Mouse (Mus musculus) activated CD4-positive, CD25-positive, alpha-beta regulatory T cell, adult 4 months (primary cell): ENCODE measurements around the gene Grsf1. TPM values are rescaled to one million over a fixed set of nuclear protein-coding genes. Genes with fewer than 3 reads are reported as not detected.

ENCODE experiments used
- ATAC-seq: one replicate; pipeline ENCODE4 v1.8.0; 2017
- polyA plus RNA-seq, 2 experiments: library from polyadenylated mRNA; unstranded; fragments of 100-300 nt; shearing (Covaris generic); gene quantifications; one replicate each; pipeline ENCODE4 v1.2.1; 2017

Grsf1 gene
- 1 to 10 TPM; 7.7 to 9.0 TPM for polyA plus RNA-seq

DNA sequence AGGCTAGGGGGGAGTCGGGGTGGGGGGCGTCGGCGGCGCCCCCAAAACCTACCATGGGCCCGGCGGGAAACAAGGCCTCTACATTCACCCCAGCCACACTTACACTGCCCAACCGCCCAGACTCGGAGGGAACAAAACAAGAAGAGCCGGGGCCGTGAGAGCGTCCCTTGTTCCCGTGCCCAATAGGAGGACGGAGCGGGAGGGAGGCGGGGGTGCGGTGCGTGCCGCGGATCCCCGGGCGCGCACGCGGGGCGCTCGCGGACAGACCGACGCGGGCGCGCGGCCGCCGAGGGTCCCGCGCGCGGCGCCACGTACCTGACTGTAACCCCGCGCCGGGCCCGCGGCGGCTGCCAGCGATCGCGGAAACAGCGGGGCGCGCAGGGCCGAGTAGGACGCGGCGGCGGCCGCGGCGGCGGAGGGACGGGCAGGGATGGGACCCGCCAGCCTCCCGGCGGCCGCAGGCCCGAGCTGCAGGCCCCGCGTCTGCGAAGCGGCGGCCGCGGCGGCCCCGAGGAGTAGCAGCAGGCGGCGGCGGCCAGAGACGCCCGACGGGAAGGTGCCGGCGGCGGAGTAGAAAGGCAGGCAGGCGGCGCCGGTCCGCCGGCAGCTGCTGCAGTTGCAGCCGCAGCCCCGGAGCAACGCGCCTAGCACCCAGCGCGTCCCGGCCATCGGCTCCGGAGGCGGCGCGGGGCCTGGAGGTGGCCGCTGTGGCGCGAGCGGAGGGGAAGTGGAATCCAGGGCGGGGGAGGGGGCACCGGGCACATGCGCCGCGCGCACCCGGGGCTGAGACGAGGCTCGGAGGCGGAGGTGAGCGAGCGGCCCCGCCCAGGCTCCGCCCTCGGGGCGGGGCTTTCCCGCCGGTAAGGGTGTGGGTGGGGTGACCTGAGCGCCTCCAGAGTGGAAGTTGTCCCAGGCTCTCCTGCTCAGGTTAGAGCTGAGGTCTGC is at the start of gene Grsf1:
Grsf1 (minus strand) TSS at position 729 of the 945 bp plus-strand sequence.
- ATAC-seq = peak; percentile 86

DNA sequence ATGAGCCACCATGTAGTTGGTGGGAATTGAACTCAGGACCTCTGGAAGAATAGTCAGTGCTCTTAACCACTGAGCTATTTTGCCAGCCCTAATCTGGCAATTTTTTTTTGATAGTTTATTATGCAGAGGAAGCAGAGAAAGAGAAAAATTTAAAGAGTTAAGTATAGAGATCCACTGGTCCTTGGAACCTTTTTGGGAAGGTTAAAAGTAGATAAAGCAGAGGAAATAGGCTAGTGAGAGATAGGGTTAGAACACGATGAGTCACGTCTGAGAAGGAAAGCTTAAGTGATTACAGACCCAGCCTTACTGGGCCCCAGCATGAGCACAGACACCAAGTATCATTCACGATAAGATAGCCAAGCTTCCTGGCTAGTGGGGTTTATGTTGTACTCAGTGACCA is 48.1 kb upstream of the Grsf1 start:
- ATAC-seq = no peak

DNA sequence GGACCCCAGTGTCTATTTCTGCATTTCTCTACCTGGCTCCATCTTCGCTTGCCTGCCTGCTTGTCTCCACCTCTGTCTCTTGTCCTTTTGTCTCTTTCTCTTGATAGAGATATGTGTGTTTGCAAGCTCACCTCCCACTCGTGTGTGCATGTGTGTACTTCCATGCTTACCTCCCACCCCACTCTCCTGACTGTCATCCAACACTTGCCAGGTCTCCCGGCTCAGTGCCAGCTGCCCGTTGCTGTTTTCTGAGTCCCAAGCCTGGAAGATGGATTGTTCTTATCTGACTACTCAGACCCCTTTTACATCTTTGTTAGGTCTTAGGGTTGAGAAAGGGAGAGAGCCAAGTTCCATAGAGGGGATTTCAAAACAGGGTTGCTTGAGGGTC is 46.2 kb upstream of the Grsf1 start:
- no peak for ATAC-seq

DNA sequence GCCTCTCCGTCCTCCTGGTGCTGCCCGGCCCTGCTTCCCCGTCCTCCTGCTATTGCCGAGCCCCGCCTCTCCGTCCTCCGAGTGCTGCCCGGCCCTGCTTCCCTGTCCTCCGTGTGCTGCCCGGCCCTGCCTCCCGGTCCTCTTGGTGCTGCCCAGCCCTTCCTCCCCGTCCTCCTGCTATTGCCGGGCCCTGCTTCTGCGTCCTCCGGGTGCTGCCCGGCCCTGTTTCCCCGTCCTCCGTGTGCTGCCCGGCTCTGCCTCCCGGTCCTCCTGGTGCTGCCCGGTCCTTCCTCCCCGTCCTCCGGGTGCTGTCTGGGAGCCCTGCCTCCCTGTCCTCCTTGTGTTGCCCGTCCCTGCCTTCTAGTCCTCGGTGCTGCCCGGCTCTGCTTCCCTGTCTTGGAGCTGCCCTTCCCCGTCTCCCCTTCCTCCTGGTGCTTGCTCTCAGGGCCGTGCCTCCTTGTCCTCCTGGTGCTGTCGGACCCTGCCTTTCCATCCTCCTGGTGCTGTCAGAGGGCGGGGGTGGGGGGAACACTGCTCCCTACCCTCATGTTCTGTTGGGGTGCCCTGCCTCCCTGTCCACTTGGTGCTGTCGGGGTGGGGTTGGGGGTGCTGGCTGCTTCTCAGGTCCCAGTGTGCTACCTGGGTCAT is 45.7 kb upstream of the Grsf1 start:
- no peak for ATAC-seq

DNA sequence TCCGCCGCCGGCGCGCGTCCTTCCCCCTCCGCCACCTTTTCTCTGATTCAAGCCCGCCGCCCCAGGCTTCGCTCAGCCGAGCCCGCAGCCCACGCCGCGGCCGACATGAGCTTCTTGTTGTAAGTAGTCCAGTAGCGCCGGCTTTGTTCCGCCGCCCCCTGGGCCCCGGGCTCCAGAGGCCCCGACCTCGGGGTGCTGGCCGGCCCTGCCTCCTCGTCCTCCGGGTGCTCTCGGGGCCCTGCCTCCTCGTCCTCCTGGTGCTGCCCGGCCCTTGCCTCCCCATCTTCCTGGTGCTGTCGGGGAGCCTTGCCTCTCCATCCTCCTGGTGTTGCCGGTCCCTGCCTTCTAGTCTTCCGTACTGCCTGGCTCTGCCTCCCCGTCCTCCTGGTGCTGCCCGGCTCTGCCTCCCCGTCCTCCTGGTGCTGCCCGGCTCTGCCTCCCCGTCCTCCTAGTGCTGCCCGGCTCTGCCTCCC is 45.1 kb upstream of the Grsf1 start:
- peak; percentile 6 for ATAC-seq

DNA sequence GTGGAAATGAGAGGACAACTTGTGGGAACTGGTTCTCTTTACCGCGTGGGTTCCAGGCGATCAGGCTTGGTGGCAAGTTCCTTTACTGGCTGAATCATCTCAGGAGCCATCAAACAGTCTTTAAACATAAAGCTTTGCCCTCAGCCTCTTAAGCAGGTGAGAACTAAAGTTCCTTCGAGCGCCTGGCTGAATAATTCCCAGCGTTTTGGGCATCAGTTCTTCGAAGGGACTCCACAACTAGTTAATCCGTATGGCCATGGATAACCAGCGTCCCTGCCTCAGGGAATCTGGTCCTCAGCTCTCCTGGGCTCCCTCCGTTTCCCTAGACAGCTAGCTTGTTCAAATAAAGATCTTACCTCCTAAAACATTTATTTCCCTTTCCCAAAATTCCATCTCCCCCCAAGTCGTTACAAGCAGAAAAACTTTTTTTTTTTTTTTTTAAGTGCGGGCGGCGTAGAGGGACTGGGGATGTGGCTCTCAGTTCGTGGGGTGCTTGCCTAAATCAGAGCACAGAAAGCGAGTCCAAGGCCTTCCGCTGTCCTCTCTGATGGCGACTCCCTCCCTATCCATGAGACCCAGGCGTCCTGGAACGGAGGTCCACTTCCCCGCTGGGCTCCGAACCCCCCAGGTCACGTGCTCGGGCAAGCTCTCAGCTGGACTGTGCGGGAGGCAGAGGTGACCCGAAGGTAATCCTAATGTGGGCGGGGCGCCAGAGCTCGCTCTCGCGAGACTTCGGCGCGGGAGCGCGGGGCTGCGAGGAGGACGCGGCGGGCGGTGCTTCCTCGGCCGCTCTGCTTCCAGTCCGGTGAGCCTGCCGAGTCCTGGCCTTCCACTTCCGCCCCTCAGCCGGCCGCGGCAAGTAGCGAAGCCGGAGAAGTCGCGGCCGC is 44.4 kb upstream of the Grsf1 start, which contains the start of gene Mob1b:
Mob1b (plus strand) TSS at position 740 of the 887 bp plus-strand sequence.
- peak; percentile 90 for ATAC-seq

DNA sequence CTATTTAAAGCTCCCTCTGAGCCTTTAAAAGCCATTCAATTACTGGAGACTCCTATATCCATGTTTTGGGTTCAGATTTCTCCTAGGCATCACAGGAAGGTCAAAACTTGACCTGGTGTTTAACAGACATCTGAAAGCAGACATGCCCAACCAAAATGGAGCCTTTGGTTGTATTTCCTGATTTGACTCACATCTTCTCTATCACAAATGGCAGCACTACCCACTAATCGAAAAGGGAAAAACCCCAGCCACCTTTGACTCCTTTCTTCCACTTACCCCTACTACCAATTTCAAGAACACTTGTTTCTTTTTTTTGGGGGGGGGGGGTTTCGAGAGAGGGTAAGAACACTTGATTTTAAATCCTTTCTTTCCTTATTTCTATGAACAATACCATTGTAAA is 41.0 kb upstream of the Grsf1 start:
- ATAC-seq = no peak

DNA sequence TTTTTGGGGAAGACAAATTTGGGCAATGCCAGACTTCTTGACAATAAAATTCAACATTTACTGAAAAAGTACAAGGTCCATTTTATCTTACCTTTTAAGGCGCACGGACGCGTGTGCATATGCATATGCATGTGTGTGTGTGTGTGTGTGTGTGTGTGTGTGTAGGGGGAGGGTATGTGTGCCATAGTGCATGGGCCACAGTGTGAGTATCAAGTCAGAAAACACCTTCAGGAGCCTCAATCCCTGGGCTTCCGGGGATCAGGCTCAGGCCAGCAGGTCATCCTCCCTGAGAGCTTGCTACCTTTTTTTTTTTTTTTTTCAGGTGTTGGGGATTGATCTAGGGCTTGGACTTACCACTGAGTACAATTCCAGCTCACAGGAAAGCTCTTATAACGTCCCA is 36.4 kb upstream of the Grsf1 start:
- no peak for ATAC-seq

DNA sequence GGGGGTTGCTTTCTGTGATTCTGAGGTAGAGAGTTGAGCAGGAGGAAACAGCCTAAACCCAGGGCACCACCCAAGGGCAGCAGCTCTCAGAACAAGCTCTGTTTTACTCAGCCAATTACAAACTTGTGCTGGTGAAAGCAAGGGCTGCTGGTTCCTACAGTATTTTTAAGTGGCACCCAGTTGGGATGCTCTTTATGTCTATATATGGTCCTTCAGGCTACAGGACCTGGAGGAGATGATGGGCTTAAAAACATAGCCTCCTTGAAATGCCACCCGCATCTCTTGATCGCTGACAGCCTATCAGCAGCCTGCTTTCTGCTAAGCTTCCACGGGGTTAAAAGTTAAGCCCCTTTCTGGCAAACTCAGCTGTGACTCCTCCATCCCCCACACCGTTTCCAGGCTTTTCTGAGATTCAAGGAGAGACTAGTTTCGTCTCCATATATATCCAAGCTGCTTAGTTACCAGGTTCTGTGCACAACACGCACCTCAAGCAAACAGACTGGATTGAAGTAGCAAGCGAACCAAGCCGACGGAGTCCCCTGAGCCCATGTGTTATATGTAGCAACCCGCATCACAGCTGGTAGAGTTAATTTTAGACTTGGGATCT is 35.8 kb upstream of the Grsf1 start:
- ATAC-seq = no peak

DNA sequence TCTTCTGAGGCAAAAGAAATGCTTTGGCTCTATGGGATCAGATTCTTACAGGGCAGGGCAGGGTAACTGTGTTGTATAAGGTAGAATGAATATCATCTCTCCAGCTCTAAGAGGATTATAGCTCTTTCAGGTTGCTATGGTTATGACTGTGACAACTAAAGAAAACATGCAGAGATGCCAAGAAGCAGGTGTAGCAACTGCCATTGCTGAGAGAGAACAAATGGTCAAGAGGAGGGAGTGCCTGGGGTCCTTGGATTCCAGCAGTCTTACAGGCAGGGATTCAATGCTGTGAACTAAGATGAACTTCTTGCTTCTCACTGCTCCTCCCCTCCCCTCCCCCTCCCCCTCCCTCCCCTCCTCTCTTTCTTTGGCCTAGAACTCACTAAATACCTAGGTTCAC is 35.2 kb upstream of the Grsf1 start:
- ATAC-seq = no peak

DNA sequence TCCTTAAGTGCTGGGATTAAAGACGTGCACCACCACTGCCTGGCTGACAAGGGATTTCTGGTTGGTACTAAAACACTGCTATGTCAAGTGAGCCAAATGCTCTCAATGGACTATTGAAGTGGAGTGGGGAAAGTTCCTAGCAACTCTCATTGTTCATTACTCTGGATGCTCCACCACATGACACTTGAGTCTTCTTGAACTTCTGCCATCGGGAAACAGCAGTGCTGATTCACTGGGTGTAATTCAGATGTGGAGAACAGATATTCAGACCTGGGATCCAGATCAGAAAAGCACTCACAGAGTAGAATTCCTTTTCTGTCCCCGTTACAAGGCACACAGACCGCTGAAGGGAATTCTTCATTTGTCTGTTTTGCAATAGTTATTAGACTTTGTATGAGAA is 27.6 kb upstream of the Grsf1 start:
- ATAC-seq = no peak

DNA sequence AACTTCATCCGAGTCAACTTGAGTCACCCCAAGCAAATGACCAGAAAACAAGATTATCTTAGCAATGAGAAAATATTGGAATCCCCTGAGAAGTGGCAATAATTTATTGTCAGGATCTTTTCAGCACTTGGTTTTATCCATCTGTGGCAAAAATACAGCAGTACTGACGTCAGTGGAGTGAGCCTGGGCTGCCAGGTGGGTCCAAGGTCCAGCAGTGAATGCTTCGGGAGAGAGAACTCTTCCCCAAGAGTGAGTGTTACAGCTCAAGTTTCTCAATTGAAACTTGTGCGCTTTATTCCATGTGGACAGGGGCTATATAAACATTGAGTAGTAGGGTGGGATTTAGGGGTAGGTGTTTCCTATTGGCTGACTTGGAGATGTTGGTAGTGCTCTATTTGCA is 26.1 kb upstream of the Grsf1 start:
- no peak for ATAC-seq

DNA sequence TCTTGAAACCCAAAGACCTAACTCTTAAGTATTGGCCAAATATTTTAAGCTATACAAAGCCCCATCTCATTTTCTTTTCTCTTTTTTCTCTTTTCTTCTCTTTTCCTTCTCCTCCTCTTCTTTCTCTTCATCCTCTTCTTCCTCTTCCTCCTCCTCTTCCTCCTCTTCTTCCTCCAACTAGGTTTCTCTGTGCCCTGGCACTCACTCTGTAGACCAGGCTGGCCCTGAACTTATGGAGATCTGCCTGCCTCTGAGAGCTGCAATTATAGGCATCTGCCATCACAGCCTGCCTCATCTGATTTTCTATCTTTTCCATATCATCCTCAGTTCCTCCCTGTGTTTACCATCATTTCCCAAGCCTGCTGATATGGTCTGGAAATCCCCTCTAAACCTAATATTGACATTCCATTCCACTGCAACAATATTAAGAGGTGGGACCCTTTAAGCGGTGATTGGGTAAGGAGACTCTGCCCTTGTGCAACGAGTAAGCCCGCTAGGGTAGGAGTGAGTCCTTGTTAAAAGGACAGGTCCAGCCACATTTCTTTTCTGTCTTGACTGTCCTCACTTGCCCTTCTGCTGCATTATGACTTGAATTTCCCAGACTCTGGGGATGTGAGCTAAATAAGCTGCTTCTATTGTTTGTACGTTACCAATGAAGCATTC is 23.4 kb upstream of the Grsf1 start:
- ATAC-seq = no peak

DNA sequence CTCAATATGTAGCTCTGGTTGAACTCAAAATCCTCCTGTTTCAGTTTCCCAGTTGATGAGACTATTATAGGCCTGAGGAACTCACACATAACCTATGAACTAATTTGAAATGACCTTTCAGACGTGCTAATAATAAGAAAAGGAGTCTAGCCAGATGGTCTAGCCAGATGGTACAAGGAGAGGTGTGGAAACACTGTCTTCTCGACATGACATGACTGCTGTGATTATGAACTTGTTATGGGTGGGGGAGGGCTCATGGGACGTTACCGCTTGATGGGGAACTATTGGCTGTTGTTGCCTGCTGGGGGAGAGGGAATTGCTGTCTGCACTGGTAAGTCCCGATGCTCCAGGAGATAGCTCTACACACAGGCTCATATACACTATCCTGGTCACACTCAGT is 21.3 kb upstream of the Grsf1 start:
- ATAC-seq = no peak

DNA sequence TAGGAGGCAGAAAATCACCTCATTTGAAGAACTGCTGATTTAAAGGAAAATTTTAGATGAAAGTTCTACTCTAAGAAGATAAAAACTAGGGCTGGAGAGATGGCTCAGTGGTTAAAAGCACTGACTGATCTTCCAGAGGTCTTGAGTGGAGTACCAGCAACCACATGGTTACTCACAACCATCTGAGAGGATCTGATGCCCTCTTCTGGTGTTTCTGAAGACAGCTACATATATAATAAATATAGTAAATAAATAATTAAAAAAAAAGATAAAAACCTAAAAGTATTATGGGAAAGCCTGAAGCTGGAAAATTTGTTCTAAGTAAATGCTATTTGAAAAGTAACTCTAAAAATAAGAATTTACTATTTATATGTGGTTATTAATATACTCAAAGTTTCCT is 17.1 kb upstream of the Grsf1 start:
- ATAC-seq = no peak

DNA sequence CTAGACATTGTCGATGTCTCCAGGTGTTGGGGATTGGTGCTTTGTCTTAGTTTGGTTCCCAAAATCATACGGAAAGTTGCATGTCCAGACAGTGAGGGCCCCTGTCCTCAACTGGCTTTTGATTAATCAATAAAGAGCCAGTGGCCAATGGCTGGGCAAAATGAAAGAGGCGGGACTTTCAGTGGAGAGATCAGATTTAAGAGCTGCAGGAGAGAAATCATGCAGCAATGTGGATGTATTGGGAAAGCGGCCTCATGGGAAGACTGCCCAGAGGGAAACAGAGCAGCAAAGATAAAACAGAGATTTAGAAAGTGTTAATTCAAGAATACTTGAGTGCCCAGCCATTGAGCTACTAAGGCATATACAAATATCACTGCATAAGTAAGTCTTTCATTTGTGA is 16.6 kb upstream of the Grsf1 start:
- no peak for ATAC-seq

DNA sequence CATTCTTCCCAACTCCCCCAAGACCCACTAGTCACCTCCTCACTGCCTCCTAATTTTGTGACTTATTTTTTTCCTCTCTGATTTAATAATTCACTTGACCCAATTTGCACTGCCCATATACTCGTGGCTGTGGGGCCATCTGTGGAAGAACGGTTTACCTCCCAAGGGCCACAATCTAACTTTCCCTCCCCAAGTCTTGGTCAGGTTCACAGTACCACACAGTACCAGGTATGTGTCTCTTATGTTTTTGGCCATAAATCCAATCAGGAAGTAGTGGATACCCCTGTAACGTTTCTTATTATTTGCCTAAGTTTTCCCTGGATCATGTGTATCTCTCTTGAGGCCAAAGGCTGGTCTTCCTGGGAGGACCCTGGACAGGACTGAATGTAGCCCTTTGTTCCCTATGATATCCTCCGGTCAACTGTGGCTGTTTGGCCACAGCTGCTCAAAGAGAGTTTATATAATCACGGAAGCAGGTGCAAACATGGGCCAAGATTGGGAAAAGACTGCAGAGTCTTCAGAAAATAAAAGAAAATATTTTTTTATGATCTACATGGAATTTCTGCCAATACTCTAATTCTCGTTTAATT is 15.6 kb upstream of the Grsf1 start:
- ATAC-seq = no peak

DNA sequence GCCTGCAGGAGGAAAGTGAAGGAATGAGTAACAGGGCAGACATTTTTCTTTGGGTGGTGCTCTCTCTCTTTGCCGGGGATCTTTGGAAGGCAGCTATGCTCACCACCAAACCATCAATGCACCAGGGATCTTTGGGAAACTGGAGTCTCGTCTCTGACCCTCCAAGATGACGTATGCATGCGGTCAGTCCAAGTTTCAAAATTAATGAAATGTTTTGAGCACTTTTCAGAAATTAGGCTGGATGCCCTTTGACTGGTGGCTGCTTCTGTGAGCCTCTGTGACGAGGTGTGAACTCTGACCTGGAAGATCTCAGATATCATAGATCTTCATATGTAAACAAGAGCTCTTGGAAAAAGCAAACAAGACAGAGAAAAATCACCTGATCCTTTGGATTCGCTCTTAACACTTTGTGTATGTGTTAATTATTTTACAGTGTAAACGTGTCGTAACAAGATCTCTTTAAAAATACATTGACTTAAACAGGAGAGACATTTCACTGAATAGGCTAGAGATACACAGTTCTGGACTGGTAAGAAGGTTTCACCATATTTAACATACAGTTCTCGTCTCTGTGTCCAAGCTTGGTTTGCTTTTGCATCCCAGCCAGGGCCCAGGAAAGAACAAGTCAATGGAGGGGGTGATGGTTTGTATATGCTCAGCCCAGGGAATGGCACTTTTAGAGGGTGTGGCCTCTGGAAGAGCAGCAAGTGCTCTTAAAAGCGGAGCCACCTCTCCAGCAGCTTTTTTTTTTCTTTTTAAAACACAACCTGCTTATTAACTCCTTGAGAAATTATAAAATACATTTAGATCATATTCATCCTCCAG is 14.9 kb upstream of the Grsf1 start:
- no peak for ATAC-seq

DNA sequence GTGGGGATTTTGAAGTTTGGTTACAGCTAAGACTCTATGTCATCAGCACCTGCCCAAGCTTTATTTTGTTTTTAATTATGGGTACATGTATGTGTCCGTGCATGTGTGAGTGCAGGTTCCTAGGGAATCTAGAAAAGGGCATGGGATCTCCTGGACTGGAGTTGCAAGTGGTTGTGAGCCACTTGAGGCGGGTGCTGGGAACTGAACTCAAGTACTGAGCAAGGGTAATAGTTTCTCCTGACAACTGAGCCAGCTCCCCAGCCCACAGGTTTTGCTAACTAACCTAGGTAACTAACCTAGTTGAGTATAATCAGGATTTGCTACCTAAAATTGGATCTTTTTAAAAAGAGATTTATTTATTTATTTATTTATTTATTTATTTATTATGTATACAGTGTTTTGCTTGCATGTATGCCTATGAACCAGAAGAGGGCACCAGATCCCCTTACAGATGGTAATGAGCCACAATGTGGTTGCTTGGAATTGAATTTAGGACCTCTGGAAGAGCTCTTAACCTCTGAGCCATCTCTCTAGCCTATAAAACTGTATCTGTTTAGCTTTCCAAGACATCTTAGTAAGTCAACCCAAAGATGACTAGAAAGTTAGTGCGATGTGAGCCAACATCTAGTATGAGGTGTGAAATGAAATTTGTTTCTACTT is 13.4 kb upstream of the Grsf1 start:
- peak; percentile 82 for ATAC-seq
